In the genomic region with DNA sequence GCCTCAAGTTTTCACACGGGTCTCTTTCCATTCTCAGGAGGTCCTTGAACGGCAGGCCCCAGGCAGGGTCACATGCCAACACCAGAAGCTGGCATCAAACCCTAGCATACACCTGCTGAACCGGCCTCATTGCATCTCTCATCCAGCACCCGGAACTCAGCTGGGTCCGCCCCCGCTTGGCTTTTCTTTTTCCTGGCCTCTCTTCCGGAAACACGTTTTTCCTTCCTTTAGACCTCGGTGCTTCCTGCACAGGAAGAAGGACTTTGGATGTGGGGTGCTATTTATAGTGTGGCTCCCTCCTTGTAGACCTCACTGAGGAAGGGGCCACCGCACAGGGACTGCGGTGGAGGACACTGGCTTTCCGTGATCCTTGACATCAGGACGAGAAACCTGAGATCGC, we compare ENCODE assay signal across 11 mouse cellular contexts. TPM values are rescaled to one million over a fixed set of nuclear protein-coding genes. Genes with fewer than 3 reads are reported as not detected.
DNase-seq lines count a peak whose midpoint lies in the region.
"Had no signal": no experiment of that assay in that cellular context is flagged by ENCODE, and none has a peak within 500 bp of the region (broad histone marks: within the 10 kb centered on the region; RNA-seq: fewer than 3 reads in every experiment).

No protein-coding gene starts in this region.

- intact Hi-C loops in heart, postnatal 36 days (cut with DNase I): no loop called here

- peak; percentile 98 for DNase-seq in heart, adult 11 months
- DNase-seq in heart, postnatal 36 days: no peak
- DNase-seq in kidney, postnatal 10 days: peak; percentile 57
- DNase-seq in kidney, adult 8-10 months: no peak
- DNase-seq in thymus, postnatal 25 days: peak; percentile 13
- DNase-seq in thymus, adult 18-20 months: no peak
- peak; percentile 37 to 45 for DNase-seq in kidney, postnatal 4 days
- DNase-seq in spleen, adult 12 weeks (ENCODE audit: low spot score): no peak
- DNase-seq: adrenal gland, postnatal 10 days; cerebellum, adult 2 months; gastrocnemius, postnatal 36 days had no signal

RNA-seq across cellular contexts. Expression of gene Csrp1, which starts 46.4 kb away (rescaled TPM):
- 10 to 100 TPM; 46.5 to 52.8 TPM for total RNA-seq in heart, postnatal 36 days (2021)

Comparison
In these comparisons a context has a peak if more than half of its experiments do, and no peak if none do; other contexts are left out.
1. DNase-seq: peak in heart, adult 11 months (single experiment), kidney, postnatal 10 days (single experiment), thymus, postnatal 25 days (single experiment) and kidney, postnatal 4 days (2 of 2); none in heart, postnatal 36 days (0 of 2), kidney, adult 8-10 months (0 of 2), thymus, adult 18-20 months (0 of 2) and spleen, adult 12 weeks (single experiment).